8 mouse cellular contexts compared by ENCODE assay signal in the genomic region with DNA sequence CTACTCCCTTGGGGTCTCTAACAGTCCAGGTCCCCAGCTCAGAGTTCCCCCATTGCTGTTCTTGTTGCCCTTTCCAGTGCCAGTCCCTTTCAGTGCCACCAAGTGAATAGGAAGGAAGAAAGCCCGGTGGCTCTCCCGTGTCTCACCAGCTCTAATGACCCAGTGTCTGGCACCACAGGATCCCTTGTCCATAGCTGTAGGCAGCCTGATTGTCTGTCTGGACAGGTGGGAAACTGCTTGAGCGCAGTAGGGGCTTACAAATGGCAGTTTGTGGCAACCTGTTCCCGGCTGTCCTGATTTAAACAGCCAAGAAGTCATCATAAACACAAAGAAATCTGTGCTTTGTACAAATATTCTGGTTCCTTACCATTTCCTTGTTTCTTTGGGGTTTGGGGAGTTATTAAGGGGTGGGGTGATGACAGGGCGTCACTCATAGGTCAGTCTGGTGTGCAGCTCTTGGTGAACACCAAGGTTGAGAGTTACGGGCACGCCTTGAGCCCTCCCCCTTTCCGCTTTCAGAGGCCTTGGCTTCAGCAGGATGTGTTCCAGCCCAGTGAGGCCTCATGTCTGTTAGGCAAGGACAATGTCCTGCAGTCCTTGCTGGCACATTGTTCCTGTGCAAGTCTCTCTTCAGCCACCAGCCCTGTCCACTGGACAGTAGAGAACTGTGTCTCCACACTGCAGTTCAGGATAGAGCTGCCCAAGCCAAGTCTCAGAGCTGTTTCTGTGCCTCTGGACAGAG.
A peak's percentile ranks its signal among the peaks of the same experiment; 100 is the strongest.
DNase-seq lines count a peak whose midpoint lies in the region; TF ChIP-seq lines count a peak whose summit lies in the region.

No protein-coding gene starts in this region.

- 37% methylated on average over 8 of the region's 8 CpGs for WGBS in lung, adult 2 months

- peak; percentile 44; the same call in 1 of the 2 replicates for TF ChIP-seq POLR2A in lung, adult 2 months (IDR thresholded peaks at IDR 0.05; ENCODE audit: borderline replicate concordance, extremely low read depth, low read depth, low read length)

- no peak for TF ChIP-seq CTCF in lung, adult 2 months (IDR thresholded peaks at IDR 0.05; ENCODE audit: insufficient read depth, low read length)

- H3K4me3 ChIP-seq in lung, adult 2 months (replicated peaks; ENCODE audit: extremely low read depth, low read depth, low read length): no peak overlapping the region

- peaks cover 69% of the 10 kb centered on the region for H3K4me1 ChIP-seq in lung, adult 2 months (ENCODE audit: control insufficient read depth, insufficient read depth, low read length)

- peak; percentile 68 for DNase-seq in ovary, postnatal 36 days (ENCODE audit: low spot score)
- no peak for DNase-seq in ovary, postnatal 14 days (ENCODE audit: low spot score)
- peak; percentile 71 to 87 for DNase-seq in heart, adult 18-20 months
- peak; percentile 74 for DNase-seq in kidney, adult 18-20 months
- DNase-seq in lung, adult 2 months: peak; percentile 45
- DNase-seq in right cerebral cortex, postnatal 36 days (ENCODE audit: low spot score in 2 of 2): no peak
- no peak for DNase-seq in layer of hippocampus, postnatal 10 days (ENCODE audit: low spot score in 2 of 2)
- no peak for DNase-seq in layer of hippocampus, postnatal 36 days

Comparison
In these comparisons a context has a peak if more than half of its experiments do, and no peak if none do; other contexts are left out.
1. DNase-seq: peak in ovary, postnatal 36 days (single experiment), heart, adult 18-20 months (2 of 2), kidney, adult 18-20 months (single experiment) and lung, adult 2 months (single experiment); none in ovary, postnatal 14 days (single experiment), right cerebral cortex, postnatal 36 days (0 of 2), layer of hippocampus, postnatal 10 days (0 of 2) and layer of hippocampus, postnatal 36 days (0 of 2).